Mouse (Mus musculus): ENCODE data around the gene Atoh7. TPM values are rescaled to one million over a fixed set of nuclear protein-coding genes. Genes with fewer than 3 reads are reported as not detected.

Gene Atoh7
- polyA plus RNA-seq, 1 experiment from 2014 or later, result not detected

- no peak for ATAC-seq (ENCODE audit: insufficient number of reproducible peaks, insufficient read depth, low FRiP score, low TSS enrichment, low read depth)
- 81% methylated on average over 4 of the region's 4 CpGs for WGBS
These were observed 26.7 kb downstream of the Atoh7 start for GRCm38 (mm10) chr10:63126116-63126515.

DNA sequence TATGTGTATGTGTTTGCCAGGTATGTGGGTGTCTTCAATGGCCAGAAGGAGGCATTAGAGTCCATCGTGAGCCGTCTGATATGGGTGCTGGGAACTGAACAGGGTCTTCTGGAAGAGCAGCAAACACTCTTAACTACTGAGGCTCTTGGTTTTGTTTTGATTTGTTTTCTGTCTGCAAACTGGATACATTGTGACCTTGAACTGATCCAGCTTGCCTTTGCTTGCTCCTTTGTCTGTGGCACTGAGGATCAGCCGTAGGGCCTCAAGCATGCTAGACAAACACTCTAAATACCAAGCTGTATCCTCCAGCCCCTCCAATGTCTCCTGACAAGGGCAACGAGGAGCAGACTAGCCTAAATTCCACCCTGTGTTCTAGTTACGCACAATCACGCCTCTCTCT, 27.7 kb downstream of the Atoh7 start:
- no peak overlapping the region for H3K27ac ChIP-seq
- no peaks in the 10 kb centered on the region for H3K27me3 ChIP-seq
- H3K4me1 ChIP-seq, result no peaks in the 10 kb centered on the region
- no peak overlapping the region for H3K9ac ChIP-seq
- ATAC-seq (ENCODE audit: insufficient number of reproducible peaks, insufficient read depth, low FRiP score, low TSS enrichment, low read depth), result no peak
- no peaks in the 10 kb centered on the region for H3K36me3 ChIP-seq
- H3K4me2 ChIP-seq, result no peak overlapping the region
- H3K4me3 ChIP-seq, result no peak overlapping the region
- H3K9me3 ChIP-seq, result no peaks in the 10 kb centered on the region
- 91% methylated on average over 6 of the region's 6 CpGs for WGBS

More at GRCm38 (mm10) chr10:63126116-63126515, 26.7 kb downstream of the Atoh7 start:
- Histone ChIP-seq H3K4me1 (no peaks in the 10 kb centered on the region), H3K9ac (no peak overlapping the region), H3K27me3 (no peaks in the 10 kb centered on the region), H3K9me3 (no peaks in the 10 kb centered on the region), H3K27ac (no peak overlapping the region), H3K4me3 (no peak overlapping the region), H3K36me3 (no peaks in the 10 kb centered on the region), H3K4me2 (no peak overlapping the region)

GRCm38 (mm10) chr10:63128256-63128655, 28.8 kb downstream of the Atoh7 start:
- Histone ChIP-seq H3K36me3 (no peaks in the 10 kb centered on the region), H3K27ac (no peak overlapping the region), H3K9ac (no peak overlapping the region), H3K4me1 (no peaks in the 10 kb centered on the region), H3K9me3 (no peaks in the 10 kb centered on the region), H3K4me2 (no peak overlapping the region), H3K4me3 (no peak overlapping the region), H3K27me3 (no peaks in the 10 kb centered on the region)
- no peak for ATAC-seq (ENCODE audit: insufficient number of reproducible peaks, insufficient read depth, low FRiP score, low TSS enrichment, low read depth)
- WGBS, result 74% methylated on average over 7 of the region's 7 CpGs

- Histone ChIP-seq H3K4me2 (no peak overlapping the region), H3K4me3 (no peak overlapping the region), H3K4me1 (no peaks in the 10 kb centered on the region), H3K27ac (no peak overlapping the region), H3K9ac (no peak overlapping the region), H3K36me3 (no peaks in the 10 kb centered on the region), H3K27me3 (no peaks in the 10 kb centered on the region), H3K9me3 (no peaks in the 10 kb centered on the region)
- ATAC-seq (ENCODE audit: insufficient number of reproducible peaks, insufficient read depth, low FRiP score, low TSS enrichment, low read depth), result no peak
- 72% methylated on average over 7 of the region's 7 CpGs for WGBS
These were observed 31.0 kb downstream of the Atoh7 start for GRCm38 (mm10) chr10:63130500-63130899.

- Histone ChIP-seq H3K27ac (no peak overlapping the region), H3K4me1 (no peaks in the 10 kb centered on the region), H3K36me3 (no peaks in the 10 kb centered on the region), H3K27me3 (no peaks in the 10 kb centered on the region), H3K9me3 (no peaks in the 10 kb centered on the region), H3K4me2 (no peak overlapping the region), H3K9ac (no peak overlapping the region), H3K4me3 (no peak overlapping the region)
- no peak for ATAC-seq (ENCODE audit: insufficient number of reproducible peaks, insufficient read depth, low FRiP score, low TSS enrichment, low read depth)
- 84% methylated on average over 6 of the region's 6 CpGs for WGBS
These were observed 32.9 kb downstream of the Atoh7 start for GRCm38 (mm10) chr10:63132356-63132755.

- ATAC-seq (ENCODE audit: insufficient number of reproducible peaks, insufficient read depth, low FRiP score, low TSS enrichment, low read depth), result no peak
- Histone ChIP-seq H3K9ac (no peak overlapping the region), H3K4me1 (no peaks in the 10 kb centered on the region), H3K9me3 (no peaks in the 10 kb centered on the region), H3K4me2 (no peak overlapping the region), H3K36me3 (no peaks in the 10 kb centered on the region), H3K4me3 (no peak overlapping the region), H3K27ac (no peak overlapping the region), H3K27me3 (no peaks in the 10 kb centered on the region)
- 91% methylated on average over 4 of the region's 4 CpGs for WGBS
These were observed 33.9 kb downstream of the Atoh7 start for GRCm38 (mm10) chr10:63133326-63133725.

- no peak overlapping the region for H3K27ac ChIP-seq
- no peaks in the 10 kb centered on the region for H3K9me3 ChIP-seq
- H3K4me1 ChIP-seq, result no peaks in the 10 kb centered on the region
- no peaks in the 10 kb centered on the region for H3K27me3 ChIP-seq
- no peak for ATAC-seq (ENCODE audit: insufficient number of reproducible peaks, insufficient read depth, low FRiP score, low TSS enrichment, low read depth)
- H3K4me2 ChIP-seq, result no peak overlapping the region
- no peak overlapping the region for H3K4me3 ChIP-seq
- H3K36me3 ChIP-seq, result no peaks in the 10 kb centered on the region
- WGBS, result 47% methylated on average over 12 of the region's 12 CpGs
- H3K9ac ChIP-seq, result no peak overlapping the region
These were observed 36.2 kb downstream of the Atoh7 start for GRCm38 (mm10) chr10:63135680-63136079.

DNA sequence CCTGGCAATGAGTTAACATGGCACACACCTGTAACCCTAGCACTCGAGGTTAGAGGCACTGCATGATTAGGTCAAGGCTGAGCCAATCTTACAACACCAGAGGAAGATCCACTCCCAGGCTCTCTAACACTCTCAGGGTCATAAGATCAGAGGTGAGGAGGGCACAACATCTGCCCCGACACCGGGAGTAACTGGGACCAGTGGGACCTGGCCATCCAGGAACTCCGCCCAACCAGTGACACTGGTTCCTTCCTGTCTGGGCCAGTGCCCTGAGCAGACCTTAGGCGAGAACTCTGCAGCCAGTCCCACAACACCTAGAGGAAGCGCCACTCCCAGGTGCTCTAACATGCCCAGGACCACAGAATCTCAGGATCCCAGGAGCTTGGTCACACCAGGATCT, 37.0 kb downstream of the Atoh7 start:
- Histone ChIP-seq H3K36me3 (no peaks in the 10 kb centered on the region), H3K27ac (no peak overlapping the region), H3K4me2 (no peak overlapping the region), H3K27me3 (no peaks in the 10 kb centered on the region), H3K4me1 (no peaks in the 10 kb centered on the region), H3K9me3 (no peaks in the 10 kb centered on the region), H3K9ac (no peak overlapping the region), H3K4me3 (no peak overlapping the region)
- 84% methylated on average over 6 of the region's 6 CpGs for WGBS
- no peak for ATAC-seq (ENCODE audit: insufficient number of reproducible peaks, insufficient read depth, low FRiP score, low TSS enrichment, low read depth)

GRCm38 (mm10) chr10:63142660-63143059, 43.2 kb downstream of the Atoh7 start:
- no peak for ATAC-seq (ENCODE audit: insufficient number of reproducible peaks, insufficient read depth, low FRiP score, low TSS enrichment, low read depth)
- WGBS, result 88% methylated on average over 13 of the region's 13 CpGs

More at GRCm38 (mm10) chr10:63142660-63143059, 43.2 kb downstream of the Atoh7 start:
- Histone ChIP-seq H3K9ac (no peak overlapping the region), H3K36me3 (no peaks in the 10 kb centered on the region), H3K4me1 (no peaks in the 10 kb centered on the region), H3K27ac (no peak overlapping the region), H3K27me3 (no peaks in the 10 kb centered on the region), H3K4me2 (no peak overlapping the region), H3K9me3 (no peaks in the 10 kb centered on the region), H3K4me3 (no peak overlapping the region)

Other genes starting within 250 kb of the Atoh7 start
- gene Tet1, start 190.7 kb upstream of the Atoh7 start, polyA plus RNA-seq (2015; fragmentation: Nextera tagmentation; extraction: Ambion mirVana), result 26.6 and 30.4 TPM in 2 replicates
- 11.1 and 11.5 TPM in 2 replicates for gene Slc25a16, start 179.0 kb upstream of the Atoh7 start, polyA plus RNA-seq (2015; fragmentation: Nextera tagmentation; extraction: Ambion mirVana)
- gene Dna2, start 152.6 kb upstream of the Atoh7 start, polyA plus RNA-seq (2015; fragmentation: Nextera tagmentation; extraction: Ambion mirVana), result 18.7 and 19.4 TPM in 2 replicates
- 35.3 and 42.6 TPM in 2 replicates for gene Rufy2, start 119.4 kb upstream of the Atoh7 start, polyA plus RNA-seq (2015; fragmentation: Nextera tagmentation; extraction: Ambion mirVana)
- gene Hnrnph3, start 75.4 kb upstream of the Atoh7 start, polyA plus RNA-seq (2015; fragmentation: Nextera tagmentation; extraction: Ambion mirVana), result 138 and 139 TPM in 2 replicates
- 1.0 and 1.1 TPM in 2 replicates for gene Pbld2, start 75.3 kb upstream of the Atoh7 start, polyA plus RNA-seq (2015; fragmentation: Nextera tagmentation; extraction: Ambion mirVana)
- gene Pbld1, start 39.5 kb upstream of the Atoh7 start, polyA plus RNA-seq (2015; fragmentation: Nextera tagmentation; extraction: Ambion mirVana), result 1.8 and 1.9 TPM in 2 replicates
- 0.14 and 0.18 TPM in 2 replicates for gene Mypn, start 104.3 kb downstream of the Atoh7 start, polyA plus RNA-seq (2015; fragmentation: Nextera tagmentation; extraction: Ambion mirVana)
- 39.7 and 40.8 TPM in 2 replicates for gene Herc4, start 144.2 kb downstream of the Atoh7 start, polyA plus RNA-seq (2015; fragmentation: Nextera tagmentation; extraction: Ambion mirVana)